Mouse (Mus musculus): ENCODE measurements around the gene Epm2aip1. TPM values are rescaled to one million over a fixed set of nuclear protein-coding genes. Genes with fewer than 3 reads are reported as not detected.

Epm2aip1 gene
- polyA plus RNA-seq (2017; shearing (Covaris generic)) = 24.4 TPM

GRCm38 (mm10) chr9:111271434-111272160, at the start of gene Epm2aip1, which contains the start of gene Mlh1:
Gene Epm2aip1, plus strand, starts transcription at chr9:111271929.
Gene Mlh1, minus strand, starts transcription at chr9:111271791.

GRCm38 (mm10) chr9:111311031-111311842, 39.5 kb downstream of the Epm2aip1 start, which contains the start of gene Trank1:
Gene Trank1, plus strand, starts transcription at chr9:111311739.

Other genes starting within 250 kb of the Epm2aip1 start
- gene Ccrl2, start 214.4 kb upstream of the Epm2aip1 start, polyA plus RNA-seq (2017; shearing (Covaris generic)) = 17.9 TPM
- 40.4 TPM for gene Lrrfip2, start 154.3 kb upstream of the Epm2aip1 start, polyA plus RNA-seq (2017; shearing (Covaris generic))
- gene Mlh1, start 138 bp upstream of the Epm2aip1 start, polyA plus RNA-seq (2017; shearing (Covaris generic)) = 31.4 TPM
- 1.1 TPM for gene Trank1, start 39.8 kb downstream of the Epm2aip1 start, polyA plus RNA-seq (2017; shearing (Covaris generic))
- not detected for gene Dclk3, start 167.2 kb downstream of the Epm2aip1 start, polyA plus RNA-seq (2017; shearing (Covaris generic))